Mouse (Mus musculus) brain, embryonic 14.5 days (tissue): ENCODE results near the gene Mgl2. TPM values are rescaled to one million over a fixed set of nuclear protein-coding genes. Genes with fewer than 3 reads are reported as not detected.
"Not testable (repeated sequence)": the region's sequence is repeated elsewhere in the genome, so short reads cannot be mapped to it uniquely, and the experiment has no call there.

ENCODE experiments used
- DNase-seq: peaks from one replicate; pipeline ENCODE4 v3.0.0-alpha.2; 2011; ENCODE audit warnings: low read depth
- CTCF ChIP-seq: fragments of 200-500 bp; IDR thresholded peaks from 2 replicates; pipeline ENCODE4 v1.5.1; 2012; ENCODE audit warnings: inconsistent platforms, mild to moderate bottlenecking, moderate library complexity, borderline replicate concordance; ENCODE audit not compliant: insufficient read depth, insufficient read length; ENCODE audit errors: extremely low read depth
- POLR2A ChIP-seq: fragments of 200-500 bp; IDR thresholded peaks from 2 replicates; pipeline ENCODE4 v1.6.1; 2012; ENCODE audit warnings: mild to moderate bottlenecking, inconsistent platforms, borderline replicate concordance; ENCODE audit not compliant: poor library complexity, insufficient read depth, insufficient read length, severe bottlenecking; ENCODE audit errors: extremely low read depth
- polyA plus RNA-seq: library from polyadenylated mRNA; depleted of rRNA; stranded (reverse); fragments of >200 nt; gene quantifications from 2 replicates; pipeline ENCODE4 v1.2.3, GENCODE M21; 2012; rRNA removed

Gene Mgl2
- 0.33 and 0.37 TPM in 2 replicates for polyA plus RNA-seq

DNA sequence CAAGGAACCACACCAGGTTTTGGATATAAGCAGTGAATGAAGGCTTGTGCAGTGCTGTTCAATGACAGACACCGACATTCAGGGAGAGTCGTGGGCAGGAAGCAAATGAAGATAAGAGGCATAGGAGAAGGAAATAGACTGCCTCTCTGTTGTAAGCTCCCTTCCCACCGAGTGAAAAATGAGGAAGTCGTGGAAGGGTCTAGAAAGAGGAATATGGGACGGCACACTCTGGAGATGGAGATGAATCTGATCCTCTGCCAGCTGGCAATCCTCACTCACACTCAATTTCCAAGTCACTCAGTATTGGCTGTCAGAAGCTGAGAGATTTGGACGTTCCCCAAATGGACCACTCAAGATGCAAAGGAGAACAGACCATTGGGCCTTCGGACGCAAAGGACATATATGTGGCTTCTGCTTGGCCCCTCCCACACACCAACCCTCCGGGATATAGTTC, at the start of gene Mgl2:
Gene Mgl2 (plus strand): TSS at position 404 of the 454 bp plus-strand sequence.
- peak; percentile 5 for DNase-seq
- no peak for TF ChIP-seq CTCF
- TF ChIP-seq POLR2A = no peak

DNA sequence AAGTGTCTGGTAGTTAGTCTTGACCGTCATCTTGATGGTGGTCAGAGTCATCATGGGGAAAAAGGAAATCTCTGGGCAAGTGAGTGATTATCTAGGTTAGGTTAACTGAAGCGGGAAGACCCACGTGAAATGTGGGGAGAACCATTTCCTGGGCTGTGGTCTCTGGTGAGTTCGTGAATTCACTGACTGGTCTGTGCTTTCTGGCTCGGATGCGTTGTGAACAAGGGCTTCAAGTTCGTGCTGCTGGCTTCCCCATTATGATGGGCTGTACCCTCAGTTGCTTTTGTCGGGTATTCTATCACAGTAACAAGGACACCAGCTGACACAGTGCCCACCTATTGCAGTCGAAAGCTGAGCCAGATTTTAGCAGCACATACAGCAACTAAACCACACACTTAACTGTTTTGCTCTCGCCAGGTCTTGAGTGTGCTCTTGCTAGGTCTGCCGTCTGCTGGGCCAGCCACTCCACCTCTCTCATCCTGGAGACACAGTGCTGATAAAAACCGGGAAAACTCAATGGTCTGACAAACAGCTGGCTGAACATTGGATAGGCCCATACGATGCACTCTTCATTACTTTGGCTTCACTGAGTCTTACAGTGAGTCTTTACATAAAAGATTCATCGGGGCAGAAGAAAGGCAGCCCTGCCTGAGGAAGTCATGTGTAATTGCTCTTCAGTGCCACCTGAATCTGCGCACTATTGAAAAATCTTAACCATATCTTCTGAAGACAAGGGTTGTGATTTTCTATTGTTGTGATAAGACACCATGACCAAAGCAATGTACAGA, 49.1 kb upstream of the Mgl2 start:
- no peak for DNase-seq
- TF ChIP-seq CTCF = no peak

DNA sequence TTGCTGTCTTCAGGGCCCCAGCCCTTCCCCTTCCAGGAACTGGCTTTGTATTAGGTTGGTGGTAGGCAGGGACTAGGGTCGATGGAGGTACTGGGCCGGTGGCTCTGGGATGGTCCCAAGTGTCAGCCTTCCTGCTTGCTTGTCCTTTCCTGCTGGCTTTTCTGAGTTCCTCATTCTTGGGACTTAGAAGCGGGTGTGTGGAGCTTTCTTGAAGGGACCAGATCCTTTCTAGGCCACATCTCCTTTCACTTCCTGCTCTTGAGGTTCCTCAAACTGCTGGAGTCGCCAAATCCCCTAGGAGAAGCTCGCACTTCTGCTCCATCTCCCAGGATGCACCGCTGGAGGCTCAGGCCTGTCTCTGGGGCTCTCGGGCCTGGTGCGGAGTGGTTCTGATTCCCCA, 45.6 kb upstream of the Mgl2 start:
- no peak for TF ChIP-seq CTCF
- TF ChIP-seq POLR2A = no peak
- DNase-seq = no peak

DNA sequence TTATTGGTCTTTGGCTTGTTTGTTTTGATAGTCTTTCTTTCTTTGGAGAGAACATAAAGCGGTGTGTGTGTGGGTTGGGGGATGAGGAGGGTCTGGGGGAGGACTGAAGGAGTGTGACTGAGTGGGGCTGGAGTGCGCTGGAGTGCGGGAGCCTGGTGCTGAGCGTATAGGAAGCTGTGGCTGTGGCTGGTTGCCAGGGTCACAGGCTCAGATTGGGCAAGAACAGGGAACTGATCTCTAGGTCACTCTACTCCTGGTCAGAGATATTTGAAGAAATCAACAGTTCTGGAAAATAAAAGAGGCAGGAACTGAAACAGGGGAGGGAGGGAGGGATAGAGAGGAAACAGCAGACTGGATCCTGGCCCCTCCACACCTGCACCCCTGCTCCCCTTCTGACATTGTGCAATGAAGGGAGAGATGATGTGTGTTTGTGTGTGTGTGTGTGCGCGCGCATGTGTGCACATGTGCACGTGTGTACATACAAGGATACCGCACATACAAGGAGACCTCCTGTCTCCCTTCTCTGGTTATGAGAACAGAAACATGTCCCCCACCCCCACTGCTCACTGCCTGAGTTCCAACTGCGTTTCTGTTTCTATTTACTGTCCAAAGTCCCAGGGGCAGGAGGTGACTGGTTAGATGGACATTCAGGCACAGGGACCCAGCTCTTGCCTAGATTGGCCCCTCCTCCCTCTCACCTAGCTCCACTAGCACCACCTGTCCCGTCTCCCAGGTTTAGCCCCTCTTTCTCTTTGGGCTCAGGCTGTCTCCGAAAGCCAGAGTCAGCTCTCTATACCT, 37.9 kb upstream of the Mgl2 start, which contains the start of gene Asgr2:
Gene Asgr2 (plus strand): TSS at position 659 of the 798 bp plus-strand sequence.
- no peak for TF ChIP-seq CTCF
- TF ChIP-seq POLR2A = no peak
- DNase-seq = no peak

DNA sequence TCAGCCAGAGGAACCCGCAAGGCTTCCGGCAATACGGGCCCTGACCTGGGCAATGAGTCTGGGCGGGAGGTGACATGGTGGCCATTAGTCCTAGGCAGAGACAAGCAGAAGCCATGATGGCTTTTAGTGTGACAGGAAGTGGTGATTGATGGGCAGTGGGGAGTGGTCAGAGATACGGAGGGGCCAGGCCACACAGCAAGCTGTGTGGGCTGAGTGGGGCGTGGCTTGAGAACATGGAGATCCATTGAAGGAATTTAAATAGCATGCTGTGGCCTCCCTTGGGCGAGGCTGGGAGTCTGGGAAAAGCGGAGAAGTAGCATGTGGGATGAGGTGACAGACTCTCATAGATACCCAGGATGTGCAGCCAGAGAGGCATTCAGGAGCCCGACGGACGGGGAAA, 32.7 kb upstream of the Mgl2 start:
- TF ChIP-seq POLR2A (no peak), CTCF (no peak)
- no peak for DNase-seq

DNA sequence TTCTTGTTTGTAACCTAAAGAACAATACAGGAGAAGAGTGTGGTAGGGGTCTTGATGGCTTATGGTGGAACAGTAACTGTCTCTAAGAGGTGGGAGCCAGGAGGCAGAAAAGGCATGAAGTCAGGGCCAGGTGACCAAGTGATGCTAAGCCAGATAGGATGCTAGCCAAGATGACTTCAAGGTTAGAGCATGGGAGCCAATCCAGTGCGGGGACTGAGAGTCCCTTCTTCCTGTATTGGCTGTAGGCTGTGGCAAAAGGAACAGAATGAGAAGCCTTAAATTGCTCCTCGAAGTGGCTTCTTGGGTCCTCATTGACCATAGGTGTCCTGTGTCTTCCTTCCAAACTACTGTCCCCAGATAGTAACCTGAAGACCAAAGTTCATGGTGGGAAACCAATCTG, 31.0 kb upstream of the Mgl2 start:
- no peak for DNase-seq
- TF ChIP-seq POLR2A (no peak), CTCF (no peak)

DNA sequence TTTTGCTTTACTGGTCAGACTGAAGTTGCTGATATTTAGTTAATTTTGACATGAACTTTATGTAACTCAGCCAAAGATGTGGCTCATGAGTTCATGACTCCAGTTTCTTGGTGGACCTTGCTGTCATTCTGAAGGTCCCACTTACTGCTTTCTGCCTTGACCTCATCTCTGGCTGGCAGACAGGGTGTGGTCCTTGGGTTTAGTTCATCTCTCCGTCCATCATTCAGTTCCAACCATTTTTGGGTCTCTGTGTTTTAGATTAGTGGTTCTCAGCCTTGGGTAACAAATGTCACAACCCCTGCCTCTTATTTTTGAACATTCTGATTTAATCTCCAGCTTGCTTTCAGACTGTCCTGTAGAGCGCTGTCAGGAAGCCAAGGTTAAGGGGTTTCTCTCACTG, 30.3 kb upstream of the Mgl2 start:
- DNase-seq = no peak
- TF ChIP-seq CTCF = no peak
- TF ChIP-seq POLR2A = no peak

DNA sequence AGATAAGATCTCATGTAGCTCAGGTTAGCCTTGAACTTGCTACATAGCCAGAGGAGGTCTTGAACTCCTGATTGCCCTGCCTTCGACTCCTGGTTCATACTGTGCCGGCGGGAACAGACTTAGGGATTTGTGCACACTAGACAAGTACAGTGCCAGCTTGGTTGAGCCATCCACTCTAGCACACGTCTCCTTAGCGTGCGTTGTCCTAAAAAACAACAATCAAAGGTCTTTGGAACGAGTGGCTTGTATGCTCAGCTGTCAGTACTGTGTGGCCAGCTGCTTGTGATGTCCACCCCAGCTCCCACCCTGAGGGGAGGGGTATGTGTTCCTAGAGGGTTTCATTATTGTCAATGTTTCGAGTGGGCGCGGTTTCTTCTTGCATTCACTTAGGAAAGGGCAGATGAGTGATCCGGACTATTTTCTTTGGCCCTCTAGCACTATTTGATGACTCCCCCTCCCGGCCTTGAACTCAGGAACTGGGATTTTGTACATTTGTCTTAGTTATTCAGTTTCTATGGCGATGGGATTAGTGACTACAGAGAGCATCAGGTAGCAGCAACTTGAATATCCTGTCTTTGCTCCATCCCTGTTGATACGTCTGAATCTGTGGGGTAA, 26.3 kb upstream of the Mgl2 start:
- no peak for DNase-seq
- no peak for TF ChIP-seq CTCF
- no peak for TF ChIP-seq POLR2A

DNA sequence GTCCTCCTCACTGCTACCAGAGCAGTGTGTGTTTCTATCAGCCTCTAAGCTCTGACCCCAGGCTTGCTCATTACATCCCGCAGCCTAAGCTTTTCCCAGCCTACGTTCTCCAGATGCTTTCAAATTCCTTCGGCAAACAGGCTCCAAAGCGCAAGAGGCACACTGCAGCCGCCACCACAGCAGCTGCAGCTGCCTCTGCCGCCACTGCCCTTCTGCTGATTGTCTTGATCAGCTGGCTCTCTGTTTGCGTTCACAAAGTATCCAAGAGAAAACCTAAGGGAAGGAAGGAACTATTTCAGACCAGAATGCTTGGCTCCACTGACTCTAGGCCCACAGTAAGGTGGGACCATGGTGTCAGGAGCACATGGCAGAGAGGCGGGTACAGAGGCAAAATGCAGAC, 23.0 kb upstream of the Mgl2 start:
- TF ChIP-seq POLR2A (no peak), CTCF (no peak)
- DNase-seq = no peak

DNA sequence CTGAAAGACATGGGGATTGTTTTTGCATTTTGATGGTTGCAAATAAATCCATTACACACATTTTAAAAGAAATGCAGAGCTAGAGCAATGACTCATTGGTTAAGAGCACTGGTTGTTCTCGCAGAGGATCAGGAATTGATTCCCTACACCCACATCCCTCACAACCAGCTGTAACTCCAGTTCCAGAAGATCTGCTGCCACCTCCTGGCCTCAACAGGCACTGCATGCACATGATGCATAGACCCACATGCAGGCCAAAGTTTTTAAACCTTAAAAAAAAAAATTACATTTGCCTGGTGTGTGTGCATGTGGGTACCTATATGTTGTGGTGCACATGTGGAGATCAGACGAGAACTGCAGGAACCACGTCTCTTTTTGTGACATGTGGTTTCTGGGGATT, 20.0 kb upstream of the Mgl2 start:
- DNase-seq = peak; percentile 6
- TF ChIP-seq POLR2A (no peak), CTCF (peak; percentile 59; the same call in 1 of the 2 replicates)

DNA sequence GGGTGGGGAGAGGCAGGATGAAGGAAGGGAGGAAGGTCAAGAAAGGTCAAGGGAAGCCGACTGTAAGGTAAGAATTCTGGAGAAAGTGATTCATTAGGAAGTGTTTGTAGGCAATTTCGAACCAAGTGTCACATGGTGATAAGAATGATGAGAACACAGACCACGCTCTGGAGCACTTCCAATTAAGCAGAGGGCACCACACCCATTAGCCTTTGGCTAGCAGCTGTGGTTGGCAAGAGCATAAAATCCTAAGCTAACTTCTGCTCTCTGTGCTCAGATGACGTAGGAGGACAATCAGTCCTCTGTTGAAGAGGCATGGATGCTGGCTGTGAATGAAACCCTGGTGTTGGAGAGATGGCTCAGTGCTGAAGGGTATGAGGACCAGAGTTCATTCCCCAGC, 15.6 kb upstream of the Mgl2 start:
- DNase-seq = no peak
- TF ChIP-seq CTCF (no peak), POLR2A (no peak)

DNA sequence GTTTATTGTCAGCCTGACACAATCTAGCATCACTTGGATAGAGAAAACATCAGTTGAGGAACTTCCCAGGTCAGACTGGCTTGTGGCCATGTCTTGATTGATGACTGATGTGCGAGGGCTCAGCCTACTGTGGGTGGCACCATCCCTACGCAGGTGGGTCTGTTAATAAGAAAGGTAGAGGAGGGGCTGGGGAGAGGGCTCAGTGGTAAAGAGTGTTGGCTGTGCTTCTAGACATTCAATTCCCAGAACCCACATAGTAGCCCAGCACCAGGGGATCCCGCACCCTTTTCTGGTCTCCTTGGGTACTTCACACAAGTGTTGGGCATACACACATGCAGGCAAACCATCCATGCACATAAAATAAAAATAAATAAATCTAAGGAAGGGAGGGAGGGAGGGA, 14.2 kb upstream of the Mgl2 start:
- DNase-seq = no peak
- TF ChIP-seq POLR2A (no peak), CTCF (no peak)

DNA sequence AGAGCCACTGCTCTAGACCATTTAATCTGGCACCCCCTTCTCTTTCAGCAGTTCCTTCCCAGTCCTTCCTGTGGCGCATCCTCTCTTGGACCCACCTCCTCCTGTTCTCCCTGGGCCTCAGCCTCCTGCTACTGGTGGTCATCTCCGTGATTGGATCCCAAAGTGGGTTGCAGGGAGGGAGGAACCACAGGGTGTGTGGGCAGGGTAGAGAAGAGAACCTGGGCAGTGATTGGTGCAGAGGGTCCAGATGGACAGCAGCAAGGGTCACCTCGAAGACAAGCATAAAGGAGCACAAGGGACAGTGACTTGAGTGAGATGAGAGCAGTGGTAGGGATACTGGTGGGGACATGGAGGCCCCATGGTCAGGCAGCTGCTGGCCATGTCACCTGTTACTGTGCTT, 4.9 kb downstream of the Mgl2 start:
- not testable (repeated sequence) for DNase-seq

DNA sequence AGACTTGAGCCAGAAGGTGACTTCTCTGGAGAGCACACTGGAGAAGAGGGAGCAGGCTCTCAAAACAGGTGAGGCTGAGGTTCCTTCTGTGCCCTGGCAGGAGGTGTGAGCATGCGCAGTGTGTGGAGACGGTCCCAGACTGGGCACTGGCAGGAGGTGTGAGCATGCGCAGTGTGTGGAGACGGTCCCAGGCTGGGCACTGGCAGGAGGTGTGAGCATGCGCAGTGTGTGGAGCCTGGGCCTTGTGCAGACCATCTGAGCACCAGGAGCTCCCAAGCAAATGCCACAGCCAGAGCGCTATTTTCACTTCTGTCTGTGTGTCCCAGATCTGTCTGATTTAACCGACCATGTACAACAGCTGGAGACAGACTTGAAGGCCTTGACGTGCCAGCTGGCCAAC, 5.8 kb downstream of the Mgl2 start:
- not testable (repeated sequence) for DNase-seq
